In the genomic region with DNA sequence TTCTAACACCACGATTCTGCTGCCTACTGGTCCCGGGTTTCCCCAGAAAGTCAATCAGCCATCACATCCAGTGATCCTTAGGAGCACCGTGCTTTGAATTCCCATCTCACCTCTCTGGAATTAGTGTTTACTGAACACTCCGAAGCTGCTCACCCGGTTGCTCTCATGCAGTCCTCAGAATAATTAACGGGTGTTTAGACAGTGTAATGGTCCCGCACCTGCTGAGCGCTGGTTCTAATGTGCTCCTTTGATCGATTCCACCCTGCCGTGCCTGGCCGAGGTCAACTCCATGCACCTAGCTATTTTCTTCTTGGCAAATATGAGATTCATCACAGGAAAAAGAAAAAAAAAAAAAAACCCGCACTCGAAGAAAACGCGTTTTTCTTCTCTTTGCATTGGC, we compare ENCODE assay signal across 10 mouse cellular contexts. TPM values are rescaled to one million over a fixed set of nuclear protein-coding genes. Genes with fewer than 3 reads are reported as not detected.
DNase-seq lines count a peak whose midpoint lies in the region; ATAC-seq and TF ChIP-seq lines count a peak whose summit lies in the region.
"Had no signal": no experiment of that assay in that cellular context is flagged by ENCODE, and none has a peak within 500 bp of the region (broad histone marks: within the 10 kb centered on the region; RNA-seq: fewer than 3 reads in every experiment).

No protein-coding gene starts in this region.

- H3K27me3 ChIP-seq in heart, embryonic 15.5 days: no peaks in the 10 kb centered on the region
- no peaks in the 10 kb centered on the region for H3K27me3 ChIP-seq in heart, adult 2 months (ENCODE audit: control insufficient read depth, insufficient read depth, low read length)
- no peaks in the 10 kb centered on the region for H3K27me3 ChIP-seq in neural tube, embryonic 11.5 days (ENCODE audit: control insufficient read depth, insufficient read depth, low read length)
- H3K27me3 ChIP-seq in limb, embryonic 11.5 days (ENCODE audit: control insufficient read depth, insufficient read depth, low read length): no peaks in the 10 kb centered on the region
- no peaks in the 10 kb centered on the region; the same call in 1 of the 2 replicates for H3K27me3 ChIP-seq in stomach, embryonic 16.5 days (ENCODE audit: control insufficient read depth, insufficient read depth, low read length)

- H3K4me2 ChIP-seq in heart, embryonic 15.5 days: 0 out of 2 replicates have a peak overlapping the region, but pooled peaks have one; percentile 43
- H3K4me2 ChIP-seq in neural tube, embryonic 11.5 days (ENCODE audit: low read depth): peak overlapping the region; percentile 2; the same call in 1 of the 2 replicates
- H3K4me2 ChIP-seq in limb, embryonic 11.5 days (ENCODE audit: low read depth, severe bottlenecking): 0 out of 2 replicates have a peak overlapping the region, but pooled peaks have one; percentile 18
- peak overlapping the region; percentile 20; the same call in 1 of the 2 replicates for H3K4me2 ChIP-seq in stomach, embryonic 16.5 days (ENCODE audit: low read depth, low read length)

- no peak for TF ChIP-seq POLR2A in heart, adult 2 months (IDR thresholded peaks at IDR 0.05; ENCODE audit: insufficient read depth, low read depth, low read length)

- no peak overlapping the region for H3K9ac ChIP-seq in heart, embryonic 15.5 days
- no peak overlapping the region for H3K9ac ChIP-seq in heart, adult 2 months (ENCODE audit: low read depth, low read length)
- H3K9ac ChIP-seq in neural tube, embryonic 11.5 days (ENCODE audit: low read length): no peak overlapping the region
- no peak overlapping the region for H3K9ac ChIP-seq in limb, embryonic 11.5 days (ENCODE audit: low read length)
- no peak overlapping the region for H3K9ac ChIP-seq in stomach, embryonic 16.5 days (ENCODE audit: low read length)
- H3K9ac ChIP-seq: liver, embryonic 14.5 days had no signal

- DNase-seq in heart, adult 2 months: no peak
- no peak for DNase-seq in neural tube, embryonic 11.5 days (ENCODE audit: low spot score)
- no peak for DNase-seq in neural tube, embryonic 10.5 days (ENCODE audit: extremely low spot score, low spot score)
- DNase-seq in limb, embryonic 11.5 days (ENCODE audit: low spot score): no peak
- no peak for DNase-seq in spleen, postnatal 14 days (ENCODE audit: low spot score in 2 of 2)
- DNase-seq: thymus, adult 2 months had no signal

- no peak overlapping the region for H3K27ac ChIP-seq in heart, embryonic 15.5 days
- no peak overlapping the region for H3K27ac ChIP-seq in heart, adult 2 months
- no peak overlapping the region for H3K27ac ChIP-seq in neural tube, embryonic 11.5 days (ENCODE audit: low read depth, low read length)
- H3K27ac ChIP-seq in limb, embryonic 11.5 days (replicated peaks; ENCODE audit: low read depth, low read length): no peak overlapping the region
- H3K27ac ChIP-seq in stomach, embryonic 16.5 days (ENCODE audit: low read length): no peak overlapping the region
- H3K27ac ChIP-seq: liver, embryonic 14.5 days had no signal

- H3K36me3 ChIP-seq in heart, embryonic 15.5 days: peaks cover 7% of the 10 kb centered on the region; the same call in 1 of the 2 replicates
- no peaks in the 10 kb centered on the region; the same call in 1 of the 2 replicates for H3K36me3 ChIP-seq in heart, adult 2 months (ENCODE audit: control insufficient read depth, insufficient read depth, low read length)
- H3K36me3 ChIP-seq in neural tube, embryonic 11.5 days (ENCODE audit: control insufficient read depth, insufficient read depth, low read length): no peaks in the 10 kb centered on the region
- H3K36me3 ChIP-seq in limb, embryonic 11.5 days (ENCODE audit: control insufficient read depth, insufficient read depth, low read length): no peaks in the 10 kb centered on the region
- no peaks in the 10 kb centered on the region for H3K36me3 ChIP-seq in stomach, embryonic 16.5 days (ENCODE audit: control insufficient read depth, insufficient read depth, low read length)

- intact Hi-C loops in heart, adult 2 months (cut with DNase I): no loop called here

- TF ChIP-seq EP300 in heart, adult 2 months (IDR thresholded peaks at IDR 0.05; ENCODE audit: insufficient read depth, low read depth, low read length): no peak

- TF ChIP-seq CTCF in heart, adult 2 months (IDR thresholded peaks at IDR 0.05): no peak

- no peak overlapping the region for H3K4me3 ChIP-seq in heart, embryonic 15.5 days
- H3K4me3 ChIP-seq in heart, adult 2 months: no peak overlapping the region
- no peak overlapping the region for H3K4me3 ChIP-seq in neural tube, embryonic 11.5 days (ENCODE audit: low read depth, low read length)
- H3K4me3 ChIP-seq in limb, embryonic 11.5 days (ENCODE audit: low read depth, low read length): no peak overlapping the region
- H3K4me3 ChIP-seq in stomach, embryonic 16.5 days (replicated peaks; ENCODE audit: low read length): no peak overlapping the region

- 56% methylated on average over 15 of the region's 15 CpGs for WGBS in heart, embryonic 15.5 days
- 67% methylated on average over 15 of the region's 15 CpGs for WGBS in heart, adult 2 months
- 28% methylated on average over 15 of the region's 15 CpGs for WGBS in neural tube, embryonic 11.5 days
- 22% methylated on average over 15 of the region's 15 CpGs for WGBS in limb, embryonic 11.5 days
- 16% methylated on average over 15 of the region's 15 CpGs for WGBS in stomach, embryonic 16.5 days

- H3K4me1 ChIP-seq in heart, embryonic 15.5 days (replicated peaks): peaks cover 27% of the 10 kb centered on the region
- H3K4me1 ChIP-seq in heart, adult 2 months (ENCODE audit: control insufficient read depth, insufficient read depth, low read length): peaks cover 16% of the 10 kb centered on the region
- peaks cover 16% of the 10 kb centered on the region for H3K4me1 ChIP-seq in neural tube, embryonic 11.5 days (ENCODE audit: control insufficient read depth, insufficient read depth, low read length)
- H3K4me1 ChIP-seq in limb, embryonic 11.5 days (ENCODE audit: control insufficient read depth, insufficient read depth, low read length): peaks cover 23% of the 10 kb centered on the region
- H3K4me1 ChIP-seq in stomach, embryonic 16.5 days (ENCODE audit: control insufficient read depth, insufficient read depth, low read length): peaks cover 14% of the 10 kb centered on the region

- peaks cover 4% of the 10 kb centered on the region for H3K79me2 ChIP-seq in heart, adult 2 months (replicated peaks; ENCODE audit: control insufficient read depth, insufficient read depth, low read length)

- H3K9me3 ChIP-seq in heart, embryonic 15.5 days (replicated peaks): no peaks in the 10 kb centered on the region
- no peaks in the 10 kb centered on the region for H3K9me3 ChIP-seq in neural tube, embryonic 11.5 days (ENCODE audit: control insufficient read depth, low read length)
- H3K9me3 ChIP-seq in limb, embryonic 11.5 days (ENCODE audit: control insufficient read depth, low read length): no peaks in the 10 kb centered on the region
- H3K9me3 ChIP-seq in stomach, embryonic 16.5 days (replicated peaks; ENCODE audit: control insufficient read depth, low read length): no peaks in the 10 kb centered on the region

- no peak for ATAC-seq in heart, embryonic 15.5 days (replicated peaks; ENCODE audit: insufficient number of reproducible peaks, insufficient read depth, low FRiP score, low read depth)
- ATAC-seq in neural tube, embryonic 11.5 days (ENCODE audit: insufficient read depth, low FRiP score, low TSS enrichment): no peak
- ATAC-seq in limb, embryonic 11.5 days (ENCODE audit: insufficient number of reproducible peaks, low FRiP score, low TSS enrichment, low read depth): no peak
- ATAC-seq in stomach, embryonic 16.5 days (ENCODE audit: insufficient read depth, low FRiP score): no peak
- ATAC-seq in granulocyte monocyte progenitor cell, adult 5-6 weeks (replicated peaks; ENCODE audit: poor library complexity, severe bottlenecking): no peak

RNA-seq across cellular contexts. Expression of a gene that starts 6.7 kb away (rescaled TPM):
- 12.2 and 13.5 TPM in 2 replicates for polyA plus RNA-seq in heart, embryonic 15.5 days (2015; fragmentation: Nextera tagmentation; extraction: Ambion mirVana)
- 100 to 1,000 TPM in 1 of 2 experiments, 10 to 100 TPM in 1; 99.4 to 116 TPM for total RNA-seq in heart, adult 2 months (2021)
- 58.5 and 61.6 TPM in 2 replicates for polyA plus RNA-seq in heart, adult 2 months (2012; rRNA removed)
- 10.4 and 12.1 TPM in 2 replicates for polyA plus RNA-seq in neural tube, embryonic 11.5 days (2014; fragmentation: Nextera tagmentation; extraction: Ambion mirVana)
- polyA plus RNA-seq in limb, embryonic 11.5 days (2014; fragmentation: Nextera tagmentation; extraction: Ambion mirVana): 6.1 and 9.4 TPM in 2 replicates
- 2.7 and 3.2 TPM in 2 replicates for polyA plus RNA-seq in stomach, embryonic 16.5 days (2015; fragmentation: Nextera tagmentation; extraction: Ambion mirVana)
- total RNA-seq in granulocyte monocyte progenitor cell, adult 5-6 weeks (2014; fragmentation: Nextera tagmentation): 3.9 and 4.3 TPM in 2 replicates
- 0.36 and 0.43 TPM in 2 replicates for total RNA-seq in granulocyte monocyte progenitor cell, adult 5-6 weeks (2017)

RNA-seq across cellular contexts. Expression of a gene that starts 46.5 kb away (rescaled TPM):
- 122 and 124 TPM in 2 replicates for polyA plus RNA-seq in heart, embryonic 15.5 days (2015; fragmentation: Nextera tagmentation; extraction: Ambion mirVana)
- 100 to 1,000 TPM; 258 to 289 TPM for total RNA-seq in heart, adult 2 months (2021)
- polyA plus RNA-seq in heart, adult 2 months (2012; rRNA removed): 27.8 and 36.6 TPM in 2 replicates
- polyA plus RNA-seq in neural tube, embryonic 11.5 days (2014; fragmentation: Nextera tagmentation; extraction: Ambion mirVana): 77.0 and 84.9 TPM in 2 replicates
- 79.9 and 89.1 TPM in 2 replicates for polyA plus RNA-seq in limb, embryonic 11.5 days (2014; fragmentation: Nextera tagmentation; extraction: Ambion mirVana)
- polyA plus RNA-seq in stomach, embryonic 16.5 days (2015; fragmentation: Nextera tagmentation; extraction: Ambion mirVana): 107 and 116 TPM in 2 replicates
- 51.4 and 66.9 TPM in 2 replicates for total RNA-seq in granulocyte monocyte progenitor cell, adult 5-6 weeks (2014; fragmentation: Nextera tagmentation)
- total RNA-seq in granulocyte monocyte progenitor cell, adult 5-6 weeks (2017): 41.9 and 47.7 TPM in 2 replicates
